Mouse (Mus musculus) cerebellum, postnatal 36 days (tissue): ENCODE results near the gene Clasp2.
"Not testable (repeated sequence)": the region's sequence is repeated elsewhere in the genome, so short reads cannot be mapped to it uniquely, and the experiment has no call there.

ENCODE experiments used
- DNase-seq, 2 experiments: peaks; one replicate each; pipeline ENCODE4 v3.0.0; 2021 to 2022; ENCODE audit warnings: mixed read lengths in 2 of 2

Gene Clasp2

DNA sequence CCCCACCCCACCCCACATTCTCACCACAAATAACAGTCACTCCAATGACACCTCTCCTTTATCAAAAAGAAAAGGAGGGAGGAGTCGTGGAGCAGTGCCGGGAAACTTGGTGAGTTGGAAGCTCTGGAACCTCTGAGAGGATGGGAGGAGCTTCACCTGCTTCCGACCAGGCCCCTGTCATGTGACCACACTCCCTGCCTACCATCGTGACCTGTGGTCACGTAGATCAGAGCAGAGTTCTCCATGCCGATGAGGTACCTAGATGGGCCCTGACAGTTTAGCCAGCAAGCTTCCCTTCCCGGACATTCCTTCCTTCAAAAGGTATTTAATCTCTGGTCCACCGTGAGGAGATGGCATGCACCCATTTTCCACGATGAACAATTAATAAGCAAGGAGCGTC, 17.2 kb downstream of the Clasp2 start:
- DNase-seq: no peak

DNA sequence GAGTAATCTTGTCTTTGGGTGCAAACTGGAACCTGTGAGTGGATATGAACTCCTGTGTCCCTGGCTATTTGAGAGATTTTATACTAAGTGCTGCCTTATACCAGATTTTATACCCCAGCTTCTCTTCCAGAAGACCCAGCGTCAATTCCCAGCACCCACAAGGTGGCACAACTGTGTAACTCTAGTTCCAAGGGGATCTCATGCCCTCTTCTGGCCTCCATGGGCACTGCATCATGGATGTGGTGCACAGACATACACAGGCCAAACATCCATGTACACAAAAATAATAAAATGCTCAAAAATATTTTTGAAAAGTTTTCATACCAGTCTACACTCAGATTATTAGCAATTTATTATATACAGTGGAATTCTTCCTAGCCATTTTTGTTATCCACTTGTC, 18.4 kb downstream of the Clasp2 start:
- DNase-seq: no peak

DNA sequence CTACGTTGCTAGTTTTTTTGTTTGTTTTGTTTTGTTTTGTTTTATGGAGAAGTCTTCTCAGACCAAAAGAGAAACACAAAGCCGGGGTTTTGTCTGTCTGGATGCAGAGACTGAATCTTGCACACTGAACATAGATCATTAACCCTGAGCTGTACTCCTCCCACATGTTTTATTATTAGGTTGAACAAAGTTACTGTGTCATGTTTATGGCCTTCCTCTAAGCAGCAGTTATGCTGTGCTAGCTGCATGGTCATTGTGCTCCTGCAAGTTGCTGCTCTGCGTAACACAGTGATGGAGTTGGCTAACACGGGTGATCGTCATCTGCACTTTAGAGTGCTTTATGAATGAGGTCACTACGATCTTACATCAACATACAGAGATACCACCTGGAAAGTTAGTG, 21.1 kb downstream of the Clasp2 start:
- no peak for DNase-seq

- no peak for DNase-seq
Measured at GRCm38 (mm10) chr9:113763123-113763522, 21.9 kb downstream of the Clasp2 start.

DNA sequence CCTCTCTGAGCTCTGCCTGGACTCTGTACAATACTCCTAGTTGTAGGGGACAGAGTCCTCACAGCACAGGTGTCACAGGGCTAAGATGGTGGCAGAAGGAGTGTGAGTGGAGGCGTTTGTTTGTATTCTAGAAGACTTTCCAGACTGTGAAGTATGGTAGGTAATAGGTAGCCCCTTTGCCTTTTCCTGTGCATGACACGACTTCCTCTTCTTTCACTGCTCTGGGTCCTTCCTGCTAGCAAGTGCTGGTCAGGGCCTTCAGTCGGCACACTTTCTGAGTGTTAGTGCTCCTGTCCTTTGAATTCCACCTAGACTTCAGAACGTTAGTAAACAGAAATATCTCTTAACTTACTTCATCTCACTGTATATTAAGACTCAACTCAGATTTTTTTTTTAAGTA, 29.4 kb downstream of the Clasp2 start:
- no peak for DNase-seq

DNA sequence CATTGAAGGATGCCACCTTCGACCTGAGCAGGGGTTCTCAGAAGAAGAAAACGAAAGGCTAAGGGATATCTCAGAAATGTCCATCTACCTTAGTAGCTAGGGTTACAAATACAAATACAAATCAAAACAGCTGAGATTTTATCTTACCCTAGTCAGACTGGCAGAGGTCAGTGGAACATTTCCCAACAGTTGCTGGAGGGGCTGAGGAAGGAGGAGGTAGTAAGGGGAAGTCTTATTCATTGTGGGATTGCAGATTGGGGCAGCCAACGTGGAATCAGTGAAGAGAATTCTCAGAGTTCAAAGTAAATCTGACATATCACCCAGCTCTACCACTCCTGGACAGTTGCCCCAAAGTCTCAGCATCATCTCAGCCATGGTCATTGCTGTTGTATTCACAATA, 39.6 kb downstream of the Clasp2 start:
- no peak for DNase-seq

DNA sequence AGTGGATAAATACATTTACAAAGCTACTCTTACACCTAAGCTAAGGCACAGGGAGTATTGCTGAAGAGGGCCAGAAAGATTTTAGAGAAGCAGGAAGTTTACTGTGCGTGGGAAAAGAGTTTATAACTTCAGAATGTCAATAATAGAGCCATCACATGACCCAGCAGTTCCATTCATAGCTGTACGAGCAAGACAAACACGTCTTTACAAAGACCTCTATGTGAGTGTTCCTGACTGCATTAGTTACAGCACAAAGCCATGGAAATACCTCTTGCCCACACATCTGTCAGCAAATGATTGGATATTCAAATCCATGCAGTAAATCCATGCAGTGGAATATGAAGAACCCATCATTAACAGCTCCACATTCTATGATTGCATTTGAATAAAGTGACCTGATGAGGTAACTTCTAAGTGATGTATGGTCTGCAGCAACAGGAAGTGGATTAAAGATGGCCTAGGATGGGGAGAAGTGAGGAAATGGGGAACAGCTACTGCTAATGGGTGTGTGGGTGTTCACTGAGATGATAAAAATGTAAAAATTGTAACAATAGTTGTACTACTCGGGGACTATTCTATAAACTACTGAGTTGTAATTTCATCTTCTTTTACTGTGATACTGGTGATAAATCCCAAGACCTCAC, 41.2 kb downstream of the Clasp2 start:
- DNase-seq: no peak

DNA sequence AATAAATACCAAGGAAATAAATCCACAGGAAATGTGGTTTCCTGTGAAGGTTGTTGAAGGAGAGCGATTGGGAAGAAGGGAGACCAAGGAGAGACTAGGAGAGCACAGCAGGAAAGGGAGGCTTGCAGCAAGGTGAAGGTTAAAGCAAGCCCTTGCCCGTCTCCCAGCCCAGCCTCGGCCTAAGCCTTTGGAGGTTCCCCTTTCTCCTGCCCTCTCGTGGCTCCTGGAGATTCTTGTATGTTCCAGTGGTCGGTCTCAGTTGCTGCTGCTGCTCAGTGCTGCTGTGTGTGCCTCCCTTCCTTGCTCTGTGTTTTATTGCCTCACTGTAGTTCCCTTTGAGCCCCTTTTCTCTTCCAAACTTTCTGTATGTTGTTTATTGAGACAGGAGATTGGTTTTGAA, 42.4 kb downstream of the Clasp2 start:
- DNase-seq: no peak

DNA sequence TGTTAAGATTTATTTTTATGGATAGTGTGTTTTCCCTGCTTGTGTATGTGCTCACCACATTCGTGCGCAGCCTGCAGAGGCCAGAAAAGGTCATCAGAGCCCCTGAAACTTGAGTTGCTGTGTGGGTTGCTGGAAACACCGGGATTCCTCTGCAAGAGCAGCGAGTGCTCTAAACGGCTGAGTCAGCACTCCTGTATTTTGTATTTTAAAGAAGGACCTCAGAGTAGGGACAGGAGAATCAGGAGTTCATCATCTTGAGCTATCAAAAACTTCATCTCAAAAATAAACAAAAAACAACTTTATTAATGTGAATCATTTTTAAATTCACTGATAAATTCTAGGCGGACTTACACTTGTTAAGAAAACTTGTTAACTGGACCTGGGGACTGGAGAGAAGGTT, 48.0 kb downstream of the Clasp2 start:
- not testable (repeated sequence) for DNase-seq

- peak; percentile 74 to 83 for DNase-seq
Measured at GRCm38 (mm10) chr9:113792651-113793512, 51.6 kb downstream of the Clasp2 start.

GRCm38 (mm10) chr9:113793513-113793905, 52.2 kb downstream of the Clasp2 start:
- DNase-seq: no peak

DNA sequence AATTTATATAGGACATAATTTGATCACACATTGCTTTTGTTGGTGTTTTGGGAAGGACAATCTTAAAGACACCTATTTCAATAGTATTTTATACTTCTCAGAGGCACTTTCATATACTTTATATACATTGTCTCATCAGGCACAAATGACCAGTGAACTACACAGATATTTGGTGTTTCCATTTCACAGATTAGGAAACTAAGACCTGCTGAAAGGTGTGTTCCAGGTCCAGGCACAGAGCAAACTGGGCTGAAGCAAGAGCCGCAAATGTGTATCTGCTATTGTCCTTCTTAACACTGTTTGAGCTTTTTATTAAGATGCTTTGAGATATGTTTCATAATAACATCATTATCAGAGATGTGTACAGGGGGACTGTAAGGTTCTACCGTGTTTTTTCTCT, 52.7 kb downstream of the Clasp2 start:
- peak in 1 of 2 experiments; percentile 25 for DNase-seq

GRCm38 (mm10) chr9:113797206-113797605, 55.9 kb downstream of the Clasp2 start:
- DNase-seq: no peak

DNA sequence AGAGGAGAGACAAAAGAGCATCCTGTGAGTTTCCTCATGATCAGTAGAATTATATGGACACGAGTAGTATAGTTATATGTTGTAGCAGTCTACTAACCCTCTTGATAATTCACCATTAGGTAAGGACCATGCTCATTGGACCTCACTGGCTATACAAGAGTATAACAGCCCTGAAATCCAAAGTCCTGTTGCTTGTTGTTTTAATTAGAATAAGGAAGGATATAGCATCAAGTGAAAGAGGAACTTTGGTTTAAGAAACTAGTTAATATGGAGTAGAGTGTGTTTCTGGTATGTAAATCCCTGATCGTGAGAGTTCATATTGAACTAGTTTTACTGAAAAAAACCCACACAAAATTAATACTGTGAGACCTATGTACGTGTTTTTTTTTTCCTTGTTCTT, 59.4 kb downstream of the Clasp2 start:
- no peak for DNase-seq

- DNase-seq: no peak
Measured at GRCm38 (mm10) chr9:113802734-113803133, 61.5 kb downstream of the Clasp2 start.

- no peak for DNase-seq
Measured at GRCm38 (mm10) chr9:113803751-113804150, 62.5 kb downstream of the Clasp2 start.

DNA sequence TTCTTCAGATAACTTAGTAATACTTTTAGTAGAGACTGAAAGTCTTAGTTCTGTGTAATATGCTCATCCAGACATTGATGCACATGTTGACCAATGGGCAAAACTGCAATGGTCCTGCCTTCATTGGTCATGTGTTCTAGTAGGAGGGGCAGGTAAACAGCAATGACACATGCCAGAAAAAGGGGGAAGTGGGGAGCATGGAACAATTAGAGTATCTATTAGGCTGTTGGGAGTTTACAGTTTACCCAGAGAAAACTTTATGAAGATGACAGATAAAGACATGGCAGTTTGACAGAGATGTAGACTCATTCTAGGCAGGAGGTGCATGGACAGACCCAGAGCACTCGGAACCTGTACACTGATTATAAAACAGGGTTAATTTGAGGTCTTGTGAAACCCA, 64.1 kb downstream of the Clasp2 start:
- DNase-seq: no peak

DNA sequence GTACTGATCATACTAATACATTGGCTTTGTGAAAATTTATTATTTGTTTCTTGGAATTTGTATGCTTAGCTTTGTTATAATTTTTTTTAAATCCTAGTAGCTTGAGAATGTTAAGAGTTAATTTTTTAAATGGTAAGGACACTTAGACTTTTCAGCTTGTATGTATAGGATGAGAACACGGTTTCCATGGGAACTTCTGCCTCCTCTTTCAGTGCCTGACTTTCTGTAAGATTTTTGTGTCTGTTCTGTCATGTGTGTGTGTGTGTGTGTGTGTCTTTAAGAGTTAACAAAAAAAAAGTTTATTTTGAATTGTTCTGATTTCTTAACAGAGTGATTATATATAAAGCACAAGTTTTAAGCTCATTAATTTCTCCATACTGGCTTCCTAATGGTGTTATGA, 70.1 kb downstream of the Clasp2 start:
- DNase-seq: no peak

DNA sequence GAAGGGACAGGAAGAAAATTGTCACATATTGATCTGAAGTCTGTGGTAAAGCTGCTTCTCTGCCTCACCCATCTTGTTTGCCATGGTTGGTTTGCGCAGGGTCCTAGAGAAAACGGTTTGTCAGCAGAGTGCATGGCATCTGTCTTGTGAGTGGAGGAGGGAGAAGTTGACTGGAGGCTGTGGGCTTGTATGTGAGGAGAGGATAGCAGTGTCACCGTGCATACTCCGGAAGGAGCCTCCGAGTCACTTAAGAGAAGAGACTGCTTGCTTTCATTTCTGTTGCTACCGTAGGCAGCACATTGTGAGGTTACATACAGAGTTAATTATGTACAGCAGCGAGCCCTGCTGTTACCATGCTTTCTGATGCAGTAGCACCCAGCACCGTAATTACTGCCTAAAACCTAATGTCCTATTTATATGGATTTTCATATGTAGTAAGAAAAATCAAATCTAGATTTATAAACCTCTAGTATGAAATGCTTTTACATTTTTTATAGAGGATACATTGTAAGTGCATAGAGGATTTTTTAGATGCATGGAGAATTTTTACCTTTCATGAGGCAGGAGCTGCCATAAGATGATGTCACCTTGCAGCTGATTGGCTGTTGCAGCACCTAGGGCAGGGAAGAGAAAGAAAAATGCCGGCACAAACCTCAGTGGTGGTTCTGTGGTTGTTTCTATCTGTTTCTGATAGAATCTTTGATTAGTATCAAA, 70.8 kb downstream of the Clasp2 start:
- DNase-seq: peak; percentile 60 to 72

GRCm38 (mm10) chr9:113812671-113813001, 71.4 kb downstream of the Clasp2 start:
- DNase-seq: no peak

GRCm38 (mm10) chr9:113813086-113813485, 71.8 kb downstream of the Clasp2 start:
- DNase-seq: peak in 1 of 2 experiments; percentile 31

GRCm38 (mm10) chr9:113815836-113816235, 74.6 kb downstream of the Clasp2 start:
- no peak for DNase-seq

DNA sequence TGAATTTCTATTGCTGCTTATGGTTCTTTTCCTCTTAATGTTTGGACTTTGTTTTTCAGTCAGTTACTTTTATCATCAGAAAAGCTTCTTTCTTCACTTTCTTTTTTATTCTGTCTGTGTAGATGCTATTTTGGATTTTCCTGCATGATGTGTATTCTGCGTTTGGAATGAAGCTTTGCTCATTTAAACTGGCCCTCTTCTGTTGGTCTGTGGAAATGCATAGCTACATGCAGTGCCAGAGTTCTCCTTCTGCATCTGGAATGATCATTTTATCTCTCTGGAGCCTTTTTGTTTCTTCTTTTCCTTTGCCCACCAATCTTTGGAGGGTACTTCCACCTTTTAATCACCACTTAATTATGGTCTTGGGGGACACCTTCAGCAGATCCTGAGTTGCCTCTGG, 80.9 kb downstream of the Clasp2 start:
- DNase-seq: no peak

GRCm38 (mm10) chr9:113828719-113829118, 87.4 kb downstream of the Clasp2 start:
- no peak for DNase-seq
